Mouse (Mus musculus): ENCODE measurements around the gene Trmt44. TPM values are rescaled to one million over a fixed set of nuclear protein-coding genes. Genes with fewer than 3 reads are reported as not detected.
A peak's percentile ranks its signal among the peaks of the same experiment; 100 is the strongest.

Trmt44 gene
- polyA plus RNA-seq, 1 experiment from 2014 or later: 7.1 TPM

GRCm38 (mm10) chr5:35583221-35583783 is 8.4 kb upstream of the Trmt44 start:
- WGBS: 1% methylated on average over 17 of the region's 17 CpGs
- H3K4me1 ChIP-seq (ENCODE audit: control insufficient read depth, insufficient read depth, low read length): peaks cover 8% of the 10 kb centered on the region
- H3K36me3 ChIP-seq (ENCODE audit: control insufficient read depth, insufficient read depth, low read length): no peaks in the 10 kb centered on the region; the same call in 1 of the 2 replicates
- H3K9me3 ChIP-seq (ENCODE audit: control insufficient read depth, low read length): no peaks in the 10 kb centered on the region
- H3K4me2 ChIP-seq (ENCODE audit: low read depth, low read length): peak overlapping the region; percentile 86
- H3K27me3 ChIP-seq (replicated peaks; ENCODE audit: control insufficient read depth, insufficient read depth, low read length): no peaks in the 10 kb centered on the region
- peak overlapping the region; percentile 59 for H3K4me3 ChIP-seq (ENCODE audit: low read depth, low read length)
- ATAC-seq (ENCODE audit: low read depth): no peak; the same call in 1 of the 2 replicates
- no peak for DNase-seq (ENCODE audit: low spot score)
- H3K9ac ChIP-seq (ENCODE audit: low read depth, low read length): peak overlapping the region; percentile 62
- H3K27ac ChIP-seq (replicated peaks; ENCODE audit: low read depth, low read length): no peak overlapping the region; the same call in 1 of the 2 replicates

GRCm38 (mm10) chr5:35582445-35583220 is 7.8 kb upstream of the Trmt44 start, which contains the start of gene Acox3:
Gene Acox3 (plus strand): TSS chr5:35583040.
- Histone ChIP-seq H3K27ac (replicated peaks; ENCODE audit: low read depth, low read length) (no peak within 1 kb of the TSS; the same call in 1 of the 2 replicates), H3K9ac (ENCODE audit: low read depth, low read length) (peak within 1 kb of the TSS; percentile 62), H3K4me3 (ENCODE audit: low read depth, low read length) (peak within 1 kb of the TSS; percentile 59), H3K27me3 (replicated peaks; ENCODE audit: control insufficient read depth, insufficient read depth, low read length) (no peaks in the 10 kb centered on the region), H3K36me3 (ENCODE audit: control insufficient read depth, insufficient read depth, low read length) (no peaks in the 10 kb centered on the region; the same call in 1 of the 2 replicates), H3K4me2 (ENCODE audit: low read depth, low read length) (peak within 1 kb of the TSS; percentile 86), H3K4me1 (ENCODE audit: control insufficient read depth, insufficient read depth, low read length) (peaks cover 8% of the 10 kb centered on the region), H3K9me3 (ENCODE audit: control insufficient read depth, low read length) (no peaks in the 10 kb centered on the region)
- peak; percentile 97 for DNase-seq (ENCODE audit: low spot score)
- peak; percentile 94 for ATAC-seq (ENCODE audit: low read depth)
- 2% methylated on average over 34 of the region's 35 CpGs for WGBS

GRCm38 (mm10) chr5:35580156-35580922 is 5.5 kb upstream of the Trmt44 start:
- WGBS: 58% methylated on average over 3 of the region's 3 CpGs
- DNase-seq (ENCODE audit: low spot score) (no peak), ATAC-seq (ENCODE audit: low read depth) (no peak)
- H3K9ac ChIP-seq (ENCODE audit: low read depth, low read length): no peak overlapping the region
- peaks cover 8% of the 10 kb centered on the region for H3K4me1 ChIP-seq (ENCODE audit: control insufficient read depth, insufficient read depth, low read length)
- no peaks in the 10 kb centered on the region for H3K27me3 ChIP-seq (replicated peaks; ENCODE audit: control insufficient read depth, insufficient read depth, low read length)
- H3K4me3 ChIP-seq (ENCODE audit: low read depth, low read length): no peak overlapping the region
- no peaks in the 10 kb centered on the region for H3K9me3 ChIP-seq (ENCODE audit: control insufficient read depth, low read length)
- no peak overlapping the region for H3K27ac ChIP-seq (replicated peaks; ENCODE audit: low read depth, low read length)
- no peaks in the 10 kb centered on the region for H3K36me3 ChIP-seq (ENCODE audit: control insufficient read depth, insufficient read depth, low read length)
- no peak overlapping the region for H3K4me2 ChIP-seq (ENCODE audit: low read depth, low read length)

- ATAC-seq (ENCODE audit: low read depth) (no peak), DNase-seq (ENCODE audit: low spot score) (no peak)
- 60% methylated on average over 5 of the region's 5 CpGs for WGBS
- H3K4me1 ChIP-seq (ENCODE audit: control insufficient read depth, insufficient read depth, low read length): peaks cover 9% of the 10 kb centered on the region
- H3K36me3 ChIP-seq (ENCODE audit: control insufficient read depth, insufficient read depth, low read length): no peaks in the 10 kb centered on the region
- H3K4me2 ChIP-seq (ENCODE audit: low read depth, low read length): no peak overlapping the region
- no peak overlapping the region for H3K9ac ChIP-seq (ENCODE audit: low read depth, low read length)
- H3K9me3 ChIP-seq (ENCODE audit: control insufficient read depth, low read length): no peaks in the 10 kb centered on the region
- no peak overlapping the region for H3K4me3 ChIP-seq (ENCODE audit: low read depth, low read length)
- H3K27ac ChIP-seq (replicated peaks; ENCODE audit: low read depth, low read length): no peak overlapping the region
- no peaks in the 10 kb centered on the region for H3K27me3 ChIP-seq (replicated peaks; ENCODE audit: control insufficient read depth, insufficient read depth, low read length)
These were observed 4.5 kb upstream of the Trmt44 start for GRCm38 (mm10) chr5:35579247-35579893.

- DNase-seq (ENCODE audit: low spot score): no peak
- no peaks in the 10 kb centered on the region for H3K9me3 ChIP-seq (ENCODE audit: control insufficient read depth, low read length)
- no peak overlapping the region for H3K27ac ChIP-seq (replicated peaks; ENCODE audit: low read depth, low read length)
- no peaks in the 10 kb centered on the region for H3K36me3 ChIP-seq (ENCODE audit: control insufficient read depth, insufficient read depth, low read length)
- no peak overlapping the region for H3K9ac ChIP-seq (ENCODE audit: low read depth, low read length)
- no peak overlapping the region for H3K4me3 ChIP-seq (ENCODE audit: low read depth, low read length)
- no peak for ATAC-seq (ENCODE audit: low read depth)
- 61% methylated on average over 2 of the region's 2 CpGs for WGBS
- no peaks in the 10 kb centered on the region for H3K27me3 ChIP-seq (replicated peaks; ENCODE audit: control insufficient read depth, insufficient read depth, low read length)
- H3K4me1 ChIP-seq (ENCODE audit: control insufficient read depth, insufficient read depth, low read length): peaks cover 12% of the 10 kb centered on the region
- H3K4me2 ChIP-seq (ENCODE audit: low read depth, low read length): no peak overlapping the region
These were observed 3.5 kb upstream of the Trmt44 start for GRCm38 (mm10) chr5:35578411-35578810.

GRCm38 (mm10) chr5:35576409-35577020 is 1.6 kb upstream of the Trmt44 start:
- Histone ChIP-seq H3K27me3 (replicated peaks; ENCODE audit: control insufficient read depth, insufficient read depth, low read length) (no peaks in the 10 kb centered on the region), H3K9me3 (ENCODE audit: control insufficient read depth, low read length) (no peaks in the 10 kb centered on the region), H3K9ac (ENCODE audit: low read depth, low read length) (no peak overlapping the region), H3K4me2 (ENCODE audit: low read depth, low read length) (no peak overlapping the region), H3K4me3 (ENCODE audit: low read depth, low read length) (no peak overlapping the region), H3K27ac (replicated peaks; ENCODE audit: low read depth, low read length) (no peak overlapping the region), H3K4me1 (ENCODE audit: control insufficient read depth, insufficient read depth, low read length) (peaks cover 6% of the 10 kb centered on the region), H3K36me3 (ENCODE audit: control insufficient read depth, insufficient read depth, low read length) (peaks cover 13% of the 10 kb centered on the region)
- 82% methylated on average over 10 of the region's 10 CpGs for WGBS
- ATAC-seq (ENCODE audit: low read depth) (no peak), DNase-seq (ENCODE audit: low spot score) (no peak)

GRCm38 (mm10) chr5:35571546-35571945 is 3.3 kb downstream of the Trmt44 start:
- 88% methylated on average over 6 of the region's 6 CpGs for WGBS
- no peaks in the 10 kb centered on the region for H3K9me3 ChIP-seq (ENCODE audit: control insufficient read depth, low read length)
- no peak for ATAC-seq (ENCODE audit: low read depth)
- H3K9ac ChIP-seq (ENCODE audit: low read depth, low read length): no peak overlapping the region
- peaks cover 56% of the 10 kb centered on the region for H3K36me3 ChIP-seq (ENCODE audit: control insufficient read depth, insufficient read depth, low read length)
- H3K4me2 ChIP-seq (ENCODE audit: low read depth, low read length): no peak overlapping the region
- no peak overlapping the region for H3K27ac ChIP-seq (replicated peaks; ENCODE audit: low read depth, low read length)
- H3K27me3 ChIP-seq (replicated peaks; ENCODE audit: control insufficient read depth, insufficient read depth, low read length): no peaks in the 10 kb centered on the region
- peaks cover 6% of the 10 kb centered on the region for H3K4me1 ChIP-seq (ENCODE audit: control insufficient read depth, insufficient read depth, low read length)
- no peak overlapping the region for H3K4me3 ChIP-seq (ENCODE audit: low read depth, low read length)
- DNase-seq (ENCODE audit: low spot score): no peak

GRCm38 (mm10) chr5:35566632-35567031 is 8.2 kb downstream of the Trmt44 start:
- no peak for DNase-seq (ENCODE audit: low spot score)
- Histone ChIP-seq H3K9ac (ENCODE audit: low read depth, low read length) (no peak overlapping the region), H3K9me3 (ENCODE audit: control insufficient read depth, low read length) (no peaks in the 10 kb centered on the region), H3K4me3 (ENCODE audit: low read depth, low read length) (no peak overlapping the region), H3K27ac (replicated peaks; ENCODE audit: low read depth, low read length) (no peak overlapping the region), H3K4me2 (ENCODE audit: low read depth, low read length) (no peak overlapping the region), H3K27me3 (replicated peaks; ENCODE audit: control insufficient read depth, insufficient read depth, low read length) (no peaks in the 10 kb centered on the region), H3K36me3 (ENCODE audit: control insufficient read depth, insufficient read depth, low read length) (peaks cover 92% of the 10 kb centered on the region), H3K4me1 (ENCODE audit: control insufficient read depth, insufficient read depth, low read length) (no peaks in the 10 kb centered on the region)
- WGBS: 95% methylated on average over 4 of the region's 4 CpGs
- no peak for ATAC-seq (ENCODE audit: low read depth)

All from embryonic facial prominence, embryonic 14.5 days (tissue).